Mouse (Mus musculus) E14TG2a.4 (cell line): ENCODE measurements around the gene Dtx2.

Experiments
- CTCF ChIP-seq: conservative IDR thresholded peaks from 2 replicates; pipeline ENCODE4 v1.5.1; 2014; ENCODE audit warnings: low read length
- NANOG ChIP-seq: IDR thresholded peaks from 2 replicates; pipeline ENCODE4 v1.6.1; 2014; ENCODE audit warnings: borderline replicate concordance, low read length, mixed read lengths

GRCm38 (mm10) chr5:136015586-136015985 lies 21.0 kb downstream of the Dtx2 start:
- TF ChIP-seq CTCF = no peak
- TF ChIP-seq NANOG = no peak
